Mouse (Mus musculus) c-Kit-positive CD71-negative TER-119-negative erythroid progenitor cells, embryonic 14.5 days (primary cell): Measurements from ENCODE around the gene Pbx4.
A peak's percentile ranks its signal among the peaks of the same experiment; 100 is the strongest.

Source experiments
- DNase-seq: peaks from one replicate; pipeline ENCODE4 v3.0.0-alpha.2; 2013; ENCODE audit warnings: low read depth

Pbx4 gene

DNA sequence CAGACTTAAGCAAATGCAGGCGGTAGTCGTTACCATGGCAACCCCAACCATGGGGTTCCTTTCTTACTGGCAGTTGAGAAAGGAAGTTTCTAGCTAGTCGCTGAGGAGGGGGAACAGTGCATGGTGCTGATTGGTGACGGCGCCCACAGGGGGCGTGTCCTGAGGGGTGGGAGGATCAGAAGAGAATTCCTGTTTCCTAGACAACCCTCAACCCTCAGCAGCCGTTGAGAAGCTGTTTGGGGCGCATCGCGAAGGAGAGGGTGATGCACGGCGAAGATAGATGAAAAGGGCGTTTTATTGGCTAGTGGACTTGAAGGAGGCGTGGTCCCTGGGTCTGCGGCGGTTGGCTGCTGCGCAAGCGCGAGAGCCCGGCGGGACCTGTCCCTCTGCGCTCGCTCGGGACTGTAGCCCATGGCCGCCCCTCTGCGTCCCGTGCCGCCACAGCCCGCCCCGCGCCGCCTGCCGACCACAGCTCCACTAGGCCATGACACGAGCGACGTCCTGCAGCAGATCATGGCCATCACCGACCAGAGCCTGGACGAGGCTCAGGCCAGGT, at the start of gene Pbx4:
Gene Pbx4 (plus strand): TSS at position 194 of the 556 bp plus-strand sequence.
- DNase-seq: peak; percentile 89

DNA sequence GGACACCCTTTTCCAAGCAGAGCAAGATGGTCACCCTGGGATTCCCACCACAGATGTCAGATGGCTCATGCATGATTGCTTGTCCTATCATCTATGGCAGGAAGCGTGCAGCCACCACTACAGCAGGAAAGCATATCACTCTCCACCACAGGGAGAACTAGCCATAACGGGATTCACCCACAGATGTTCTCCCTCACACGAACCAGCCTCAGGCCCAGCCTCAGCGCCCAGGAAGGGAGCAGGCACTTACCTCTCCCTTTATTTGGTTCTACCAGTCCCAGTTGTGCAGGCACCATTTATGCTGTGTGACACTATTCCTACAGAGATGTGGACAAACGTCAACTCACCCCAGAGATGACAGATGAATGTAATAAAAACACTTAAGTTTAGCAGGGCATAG, 43.2 kb upstream of the Pbx4 start:
- DNase-seq: no peak

DNA sequence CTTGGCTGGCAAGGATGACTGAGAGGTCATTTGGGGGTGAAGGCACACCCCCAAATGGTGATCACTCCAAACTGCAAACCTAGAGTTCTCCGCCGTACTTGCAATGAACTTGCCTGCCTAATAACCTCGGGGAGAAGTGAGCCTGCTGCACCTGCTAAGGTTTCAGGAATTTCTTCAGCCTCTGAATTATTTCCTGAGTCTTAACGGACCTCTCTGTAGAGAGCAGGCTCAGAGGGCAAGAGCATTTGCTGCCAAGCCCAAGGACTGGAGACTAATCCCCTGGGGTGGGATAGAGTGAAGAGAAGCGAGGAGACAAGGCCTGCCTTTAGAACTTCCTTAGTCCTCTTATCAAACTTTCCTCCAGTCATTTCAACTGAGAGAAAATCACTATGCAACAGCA, 42.6 kb upstream of the Pbx4 start:
- no peak for DNase-seq

DNA sequence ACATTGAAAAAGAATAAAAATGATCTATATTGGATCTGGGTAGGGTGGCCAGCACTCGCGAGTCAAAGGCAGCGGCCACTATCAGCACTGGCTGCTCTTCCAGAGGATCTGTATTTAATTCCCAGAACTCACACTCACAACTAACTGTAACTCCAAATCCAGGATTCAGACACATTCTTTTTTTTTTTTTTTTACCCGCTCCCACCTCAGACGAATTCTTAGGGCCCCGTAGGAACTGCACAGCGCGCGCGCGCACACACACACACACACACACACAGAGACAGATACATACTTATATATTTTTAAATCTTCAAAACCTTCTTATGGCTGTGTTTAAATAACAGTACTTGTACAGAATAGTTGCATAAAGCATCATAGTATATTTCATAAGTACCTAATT, 41.9 kb upstream of the Pbx4 start:
- DNase-seq: no peak

DNA sequence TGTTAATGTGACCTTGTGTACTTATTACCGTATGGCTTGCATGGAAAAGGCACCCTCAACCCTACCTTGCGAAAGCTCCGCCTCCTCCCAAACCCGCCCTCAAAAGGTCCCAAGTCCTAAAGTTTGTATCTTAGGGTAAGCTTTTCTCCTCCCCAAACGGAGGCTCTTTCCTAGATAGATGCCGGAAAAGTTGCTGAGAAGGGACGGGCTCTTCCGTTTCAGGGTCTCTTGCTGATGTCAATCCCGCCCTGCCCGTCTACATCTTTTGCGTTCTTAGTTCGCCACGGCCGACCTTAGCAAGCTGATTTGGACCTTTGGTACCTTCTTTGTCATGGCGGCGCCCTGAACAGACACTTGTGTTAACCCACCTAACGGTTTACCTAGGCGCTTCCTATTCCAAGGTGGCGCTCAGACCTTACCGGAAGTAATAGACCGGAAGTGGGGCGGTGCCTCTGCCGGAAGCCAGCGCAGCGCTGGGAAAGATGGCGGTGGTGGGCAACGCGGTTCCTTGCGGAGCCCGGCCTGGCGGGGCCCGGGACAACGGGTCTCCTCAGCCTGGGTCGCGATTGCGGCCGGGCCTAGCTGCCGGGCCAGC, 41.4 kb upstream of the Pbx4 start, which contains the start of the genes Atp13a1 and Zfp866:
Gene Atp13a1 (plus strand): TSS at position 391 of the 595 bp plus-strand sequence.
Gene Zfp866 (minus strand): TSS at position 406 of the 595 bp plus-strand sequence.
- DNase-seq: peak; percentile 84

DNA sequence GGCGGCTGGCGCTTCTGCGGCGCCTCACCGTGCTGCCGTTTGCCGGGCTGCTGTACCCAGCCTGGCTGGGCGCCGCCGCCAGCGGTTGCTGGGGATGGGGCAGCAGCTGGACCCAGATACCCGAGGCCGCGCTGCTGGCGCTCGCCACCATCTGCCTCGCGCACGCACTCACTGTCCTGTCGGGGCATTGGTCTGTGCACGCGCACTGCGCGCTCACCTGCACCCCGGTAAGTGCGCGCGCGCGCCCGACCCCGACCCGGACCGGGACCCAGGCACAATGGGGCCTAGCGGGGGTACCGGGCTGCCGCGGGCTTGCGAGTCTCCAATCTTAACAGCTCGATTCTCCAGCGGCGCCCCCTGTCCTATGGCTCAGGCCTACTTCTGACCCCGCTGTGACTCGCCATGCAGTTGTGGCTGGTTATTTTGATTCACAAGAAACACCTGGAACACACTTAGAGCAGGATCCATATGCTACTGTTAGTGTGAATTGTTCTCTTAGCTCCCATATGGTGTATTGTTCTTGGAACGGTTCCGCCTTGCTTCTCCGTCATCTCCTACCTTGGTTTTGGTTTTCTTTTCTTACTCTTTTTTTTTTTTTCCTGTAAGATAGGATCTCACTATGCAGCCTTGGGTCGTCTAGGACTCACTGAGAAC, 40.7 kb upstream of the Pbx4 start:
- DNase-seq: no peak

DNA sequence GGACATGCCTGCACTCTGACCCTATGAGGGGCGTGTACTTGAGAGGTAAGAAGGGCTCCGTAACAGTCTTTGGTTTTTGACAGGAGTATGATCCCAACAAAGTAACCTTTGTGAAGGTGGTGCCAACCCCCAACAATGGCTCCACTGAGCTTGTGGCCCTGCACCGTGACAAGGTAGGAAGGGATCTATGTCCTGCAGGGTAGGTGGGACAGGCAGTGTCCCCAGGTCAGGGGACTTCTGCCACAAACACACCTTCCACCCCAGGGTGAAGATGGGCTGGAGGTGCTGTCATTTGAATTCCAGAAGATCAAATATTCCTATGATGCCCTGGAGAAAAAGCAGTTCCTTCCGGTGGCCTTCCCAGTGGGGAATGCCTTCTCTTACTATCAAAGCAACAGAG, 38.6 kb upstream of the Pbx4 start:
- no peak for DNase-seq

DNA sequence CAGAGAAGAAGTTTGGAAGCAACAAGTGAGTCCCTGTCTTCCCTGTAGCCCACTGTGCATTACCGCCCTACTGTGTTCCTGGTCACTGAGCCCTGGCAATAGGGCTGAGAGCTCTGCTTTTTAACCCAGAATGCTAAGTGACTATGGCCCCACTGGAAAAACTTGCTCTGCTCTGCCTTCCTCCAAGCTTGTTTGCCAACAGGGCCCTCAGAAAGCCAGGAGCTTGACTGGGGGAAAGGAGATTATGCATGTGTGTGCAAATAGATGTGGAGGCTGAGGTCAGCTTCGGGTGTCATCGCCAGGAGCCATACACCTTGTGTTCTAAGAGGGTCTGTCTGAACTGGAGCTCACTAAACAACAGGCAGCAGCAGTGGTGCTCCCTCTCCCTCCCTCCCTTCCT, 38.2 kb upstream of the Pbx4 start:
- DNase-seq: no peak

DNA sequence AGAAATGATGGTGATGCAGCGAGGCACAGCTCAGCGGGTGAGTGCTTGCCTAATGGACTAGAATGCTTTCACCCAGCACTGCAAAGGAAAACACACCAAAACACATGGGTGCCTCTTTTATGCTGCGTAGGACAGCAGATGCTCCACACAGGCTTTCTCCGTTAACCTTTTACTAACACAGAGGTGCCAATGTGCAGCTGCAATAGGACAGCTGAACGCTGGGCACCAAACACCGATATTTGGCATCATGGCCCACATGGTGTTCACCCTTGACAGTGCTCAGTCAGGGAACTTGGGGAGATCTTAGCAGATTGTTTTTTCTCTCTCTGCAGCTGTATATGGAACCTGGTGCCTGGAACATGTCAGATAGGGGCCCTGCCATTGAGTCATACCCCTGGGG, 37.4 kb upstream of the Pbx4 start:
- no peak for DNase-seq

DNA sequence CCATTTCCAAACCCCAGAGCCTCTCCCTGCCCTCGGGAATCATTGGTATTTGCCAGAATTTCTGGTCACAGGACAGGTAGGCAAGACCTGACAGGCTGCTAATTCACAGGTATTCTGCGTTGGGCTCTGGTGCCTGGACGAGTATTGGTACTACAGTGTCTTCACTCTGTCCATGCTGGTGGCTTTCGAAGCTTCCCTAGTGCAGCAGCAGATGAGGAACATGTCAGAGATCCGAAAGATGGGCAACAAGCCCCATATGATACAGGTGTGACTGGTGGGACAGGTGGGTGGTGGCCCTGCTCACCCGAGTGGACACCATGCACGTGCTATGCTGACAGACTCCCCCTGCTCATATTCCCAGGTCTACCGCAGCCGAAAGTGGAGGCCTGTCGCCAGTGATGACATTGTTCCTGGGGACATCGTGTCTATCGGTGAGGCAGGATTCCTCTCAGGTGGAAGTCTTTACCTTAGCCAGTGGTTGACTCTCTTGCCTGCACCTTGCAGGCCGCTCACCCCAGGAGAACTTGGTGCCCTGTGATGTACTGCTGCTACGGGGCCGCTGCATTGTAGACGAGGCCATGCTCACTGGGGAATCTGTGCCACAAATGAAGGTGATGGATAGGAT, 35.5 kb upstream of the Pbx4 start:
- no peak for DNase-seq

DNA sequence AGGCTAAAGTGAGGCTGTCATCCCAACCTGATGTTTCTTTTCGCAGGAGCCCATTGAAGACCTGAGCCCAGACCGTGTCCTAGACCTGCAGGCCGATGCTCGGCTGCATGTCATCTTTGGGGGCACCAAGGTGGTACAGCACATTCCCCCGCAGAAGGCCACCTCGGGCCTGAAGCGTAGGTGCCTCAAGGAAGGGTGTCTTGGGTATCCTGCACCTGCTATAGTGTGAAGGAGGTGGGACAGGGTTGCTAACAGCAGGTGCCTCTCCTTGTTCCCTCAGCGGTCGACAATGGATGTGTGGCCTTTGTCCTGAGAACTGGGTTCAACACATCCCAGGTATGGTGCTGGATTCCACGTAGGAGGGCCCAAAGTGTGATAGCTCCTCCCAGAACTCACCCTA, 34.6 kb upstream of the Pbx4 start:
- DNase-seq: no peak

DNA sequence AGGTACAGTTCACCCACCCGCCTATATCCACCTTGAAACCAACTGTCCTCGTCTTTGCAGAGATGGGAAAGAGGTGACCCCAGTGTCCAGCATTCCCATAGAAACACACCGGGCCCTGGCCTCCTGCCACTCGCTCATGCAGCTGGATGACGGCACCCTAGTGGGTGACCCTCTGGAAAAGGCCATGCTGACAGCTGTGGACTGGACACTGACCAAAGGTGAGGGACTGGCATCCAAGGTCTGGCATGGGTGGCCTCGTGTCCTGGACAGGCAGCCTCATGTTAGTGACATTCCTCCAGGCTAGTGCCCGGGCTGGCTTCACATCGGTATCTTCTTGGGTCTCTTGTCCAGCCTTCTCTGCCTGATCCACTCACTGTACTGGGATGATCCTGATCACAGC, 33.0 kb upstream of the Pbx4 start:
- no peak for DNase-seq

DNA sequence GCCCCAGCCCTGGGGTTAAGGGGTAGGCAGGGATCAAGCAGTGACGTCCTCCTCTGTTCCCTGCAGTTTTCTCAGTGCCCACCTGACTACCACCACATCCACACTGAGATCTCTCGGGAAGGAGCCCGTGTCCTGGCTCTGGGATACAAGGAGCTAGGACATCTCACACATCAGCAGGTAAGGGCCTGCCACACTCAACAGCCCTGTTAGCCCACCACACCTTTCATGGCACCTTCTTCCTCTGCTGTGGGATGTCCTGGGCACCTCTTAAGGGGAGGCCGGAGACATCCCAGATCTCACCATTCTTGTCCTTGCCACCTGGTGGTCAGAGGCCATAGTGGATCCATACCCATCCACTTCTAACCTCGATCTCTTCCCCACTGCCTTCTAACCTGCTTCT, 32.3 kb upstream of the Pbx4 start:
- no peak for DNase-seq

DNA sequence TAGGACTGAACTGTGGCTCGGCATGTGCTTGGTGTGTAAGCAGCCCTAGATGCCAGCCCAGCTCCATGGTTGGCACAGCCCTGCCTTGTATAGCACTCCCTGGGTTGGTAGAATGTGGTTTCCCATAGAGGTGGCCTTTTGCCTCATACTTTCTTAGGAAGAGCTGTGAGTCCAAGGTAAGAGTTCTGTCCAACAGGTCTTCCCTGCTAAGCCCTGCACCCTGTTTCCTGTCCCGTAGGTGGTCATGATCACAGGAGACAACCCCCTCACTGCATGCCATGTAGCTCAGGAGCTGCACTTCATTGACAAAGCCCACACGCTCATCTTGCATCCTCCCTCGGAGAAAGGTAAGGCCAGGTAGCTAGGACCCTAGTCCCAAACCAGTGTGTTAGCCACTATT, 30.5 kb upstream of the Pbx4 start:
- no peak for DNase-seq

DNA sequence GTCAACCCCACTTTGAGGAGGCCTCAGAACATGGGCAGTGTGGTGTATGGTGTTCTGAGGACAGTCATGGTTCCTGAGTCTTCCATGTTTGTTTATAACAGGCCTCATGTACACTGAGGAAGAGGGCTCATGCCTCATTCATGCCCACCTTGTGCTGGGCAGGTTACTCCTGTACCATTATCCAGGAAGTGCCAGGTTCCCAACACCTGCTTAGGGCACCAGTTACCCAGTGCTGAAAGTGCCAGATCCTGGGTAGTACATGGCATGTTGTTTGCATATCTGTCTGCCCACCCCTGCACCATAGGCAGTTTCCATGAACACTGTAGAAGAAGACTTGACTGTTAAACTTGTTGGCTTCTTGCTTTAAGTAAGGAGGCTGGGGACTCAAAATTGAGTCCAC, 30.1 kb upstream of the Pbx4 start:
- no peak for DNase-seq

DNA sequence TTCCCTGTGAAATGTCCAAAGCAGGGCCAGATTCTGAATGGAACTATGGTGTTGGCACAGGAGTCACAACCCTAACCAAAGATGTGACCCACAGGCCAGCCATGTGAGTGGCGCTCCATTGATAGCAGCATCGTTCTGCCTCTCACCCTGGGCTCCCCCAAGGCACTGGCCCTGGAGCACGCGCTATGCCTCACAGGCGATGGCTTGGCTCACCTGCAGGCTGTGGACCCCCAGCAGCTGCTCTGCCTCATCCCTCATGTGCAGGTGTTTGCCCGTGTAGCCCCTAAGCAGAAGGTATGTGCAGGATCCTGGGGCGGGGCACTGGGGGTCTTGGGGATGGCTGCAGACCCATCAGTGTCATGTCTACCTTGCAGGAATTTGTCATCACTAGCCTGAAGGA, 28.9 kb upstream of the Pbx4 start:
- DNase-seq: no peak

DNA sequence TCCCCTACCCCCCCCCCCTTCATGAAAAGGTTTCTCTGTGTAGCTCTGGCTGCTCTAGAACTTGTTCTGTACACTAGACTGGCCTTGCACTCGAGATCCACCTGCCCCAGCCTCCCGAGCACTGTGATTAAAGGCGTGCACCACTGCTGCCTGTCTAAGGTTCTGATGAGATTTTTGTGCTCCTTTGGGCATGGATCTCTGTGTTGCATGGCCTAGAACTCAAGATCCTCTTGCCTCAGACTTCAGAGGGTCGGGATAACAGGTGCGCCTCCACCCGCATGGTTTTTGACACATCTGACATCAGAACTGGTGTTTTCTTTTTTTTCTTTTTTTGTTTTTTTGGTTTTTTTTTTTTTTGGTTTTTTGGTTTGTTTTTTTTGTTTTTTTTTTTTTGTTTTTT, 27.8 kb upstream of the Pbx4 start:
- DNase-seq: no peak

DNA sequence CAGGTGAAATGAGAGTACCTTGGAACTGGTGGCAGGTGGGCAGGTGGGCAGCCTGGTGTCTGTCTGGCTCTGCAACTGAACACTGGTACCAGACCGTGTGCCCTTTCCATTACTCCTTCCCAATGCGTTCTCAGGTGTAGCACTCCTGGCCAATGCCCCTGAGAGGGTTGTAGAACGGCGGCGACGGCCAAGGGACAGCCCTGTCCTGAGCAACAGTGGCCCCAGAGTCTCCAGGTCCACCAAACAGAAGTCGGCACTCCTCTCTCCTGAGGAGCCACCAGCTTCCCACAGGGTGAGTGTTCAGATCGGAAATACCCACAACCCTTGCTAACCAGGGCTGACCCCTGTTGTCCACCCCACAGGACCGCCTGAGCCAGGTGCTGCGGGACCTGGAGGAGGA, 27.2 kb upstream of the Pbx4 start:
- DNase-seq: no peak

DNA sequence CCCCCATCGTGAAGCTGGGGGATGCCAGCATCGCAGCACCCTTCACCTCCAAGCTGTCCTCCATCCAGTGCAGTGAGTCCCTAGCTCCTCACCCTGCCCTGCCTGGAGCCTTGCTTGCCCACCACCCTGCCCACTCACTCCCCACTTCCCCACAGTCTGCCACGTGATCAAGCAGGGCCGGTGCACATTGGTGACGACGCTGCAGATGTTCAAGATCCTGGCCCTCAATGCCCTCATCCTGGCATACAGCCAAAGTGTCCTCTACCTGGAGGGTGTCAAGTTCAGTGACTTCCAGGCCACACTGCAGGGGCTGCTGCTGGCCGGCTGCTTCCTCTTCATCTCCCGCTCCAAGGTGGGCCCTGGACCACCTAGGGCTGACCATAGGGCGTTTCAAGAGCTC, 26.8 kb upstream of the Pbx4 start:
- no peak for DNase-seq

DNA sequence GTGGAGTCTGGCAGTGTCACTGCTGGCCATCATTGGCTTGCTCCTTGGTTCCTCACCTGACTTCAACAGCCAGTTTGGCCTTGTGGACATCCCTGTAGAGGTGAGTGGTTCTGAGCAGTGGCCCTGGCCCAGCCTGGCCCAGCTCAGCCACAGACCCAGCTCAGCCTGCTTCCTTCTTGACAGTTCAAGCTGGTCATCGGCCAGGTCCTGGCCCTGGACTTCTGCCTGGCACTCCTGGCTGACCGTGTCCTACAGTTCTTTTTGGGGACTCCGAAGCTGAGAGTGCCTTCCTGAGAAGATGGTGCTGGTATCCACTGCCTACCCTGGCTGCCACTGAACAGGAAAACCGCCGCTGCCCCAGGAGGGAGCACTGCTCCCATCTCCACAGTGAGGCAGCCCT, 25.1 kb upstream of the Pbx4 start:
- DNase-seq: no peak

DNA sequence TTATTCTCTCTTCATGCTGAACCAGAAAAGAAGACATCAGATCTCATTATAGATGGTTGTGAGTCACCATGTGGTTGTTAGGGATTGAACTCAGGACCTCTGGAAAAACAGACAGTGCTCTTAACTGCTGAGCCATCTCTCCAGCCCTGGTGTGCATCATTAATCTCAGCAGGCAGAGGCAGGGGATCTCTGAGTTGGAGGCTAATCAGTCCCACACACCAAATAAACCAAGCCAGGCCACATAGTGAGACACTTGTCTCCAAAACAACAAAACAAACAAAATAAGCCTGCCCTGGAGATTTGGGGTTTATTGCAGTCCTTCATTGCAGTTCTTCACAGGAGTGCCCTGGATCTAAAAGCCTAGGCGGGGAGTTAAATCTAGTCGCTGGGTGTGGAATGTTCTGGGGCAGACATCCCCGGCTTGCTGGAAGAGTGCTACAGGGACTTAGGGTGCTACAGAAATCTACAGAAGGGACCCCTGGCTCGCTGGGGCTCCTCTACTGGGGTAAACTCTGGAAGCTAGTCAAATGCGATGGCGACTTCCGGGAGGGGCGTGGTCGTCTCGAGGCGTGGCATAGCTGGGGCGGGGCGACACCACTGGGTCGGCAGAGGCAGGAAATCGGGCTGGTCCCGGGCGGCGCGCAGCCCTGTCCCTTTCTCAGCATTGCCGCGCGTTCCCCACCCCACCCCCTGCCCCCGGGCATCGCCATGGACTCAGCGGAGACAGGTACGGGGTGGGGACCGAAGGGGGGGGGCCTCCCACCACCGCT, 24.0 kb upstream of the Pbx4 start, which contains the start of gene Gmip:
Gene Gmip (plus strand): TSS at position 586 of the 770 bp plus-strand sequence.
- DNase-seq: peak; percentile 76

DNA sequence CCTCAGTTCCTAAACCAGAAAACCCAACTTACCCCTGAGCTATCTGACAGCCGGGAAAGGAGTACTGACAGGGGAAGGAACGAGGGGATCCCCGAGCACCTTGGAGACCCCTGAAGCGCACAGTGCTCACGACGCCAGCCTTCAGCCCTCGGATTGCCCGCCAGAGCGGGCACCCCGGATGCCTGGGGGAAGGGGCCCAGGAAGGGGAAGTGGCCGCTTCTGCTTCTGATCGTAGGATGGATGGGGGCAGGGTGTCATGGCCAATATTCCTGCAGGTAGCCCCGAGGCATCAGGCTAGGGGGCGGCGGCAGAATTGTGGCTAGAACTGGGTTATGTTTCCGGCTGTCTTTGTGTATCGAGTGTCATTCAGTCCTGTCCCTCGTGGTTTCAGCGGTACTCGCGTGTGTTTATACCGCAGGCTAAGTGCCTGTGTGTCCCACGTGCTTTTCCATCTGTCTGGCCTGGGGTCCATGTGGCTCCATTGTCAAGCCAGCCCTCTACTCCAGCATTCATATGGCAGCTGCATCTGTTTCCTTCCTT, 23.4 kb upstream of the Pbx4 start:
- DNase-seq: no peak
